Mouse (Mus musculus): ENCODE data around the gene Glipr2. TPM values are rescaled to one million over a fixed set of nuclear protein-coding genes. Genes with fewer than 3 reads are reported as not detected.
A peak's percentile ranks its signal among the peaks of the same experiment; 100 is the strongest.

Gene Glipr2
- polyA plus RNA-seq, 2 experiments, result 19.2 to 48.8 TPM

DNA sequence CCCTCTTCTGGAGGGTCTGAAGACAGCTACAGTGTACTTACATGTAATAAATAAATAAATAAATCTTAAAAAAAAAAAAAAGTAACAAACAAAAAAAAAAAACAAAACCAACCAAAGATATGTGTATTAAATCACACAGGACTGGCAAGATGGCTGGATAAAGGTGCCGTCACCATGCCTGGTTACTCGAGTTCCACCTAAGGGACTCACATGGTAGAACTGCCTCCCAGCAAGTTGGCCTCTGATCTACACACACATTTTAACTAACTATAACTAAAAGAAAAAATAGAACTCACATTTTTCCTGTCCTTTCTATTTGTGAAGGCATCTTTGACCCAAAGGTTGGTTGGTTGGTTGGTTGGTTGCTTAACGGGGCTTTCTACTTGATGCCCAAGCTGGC, 54.6 kb downstream of the Glipr2 start:
- peak overlapping the region; percentile 60; the same call in 1 of the 2 replicates for H3K27ac ChIP-seq
- H3K4me3 ChIP-seq (ENCODE audit: insufficient read depth in 1 of 2, low read depth in 2 of 2, low read length in 2 of 2), result peak overlapping the region; percentile 88 to 93
- peaks cover 17 to 22% of the 10 kb centered on the region in 2 experiments for H3K4me1 ChIP-seq (replicated peaks; ENCODE audit: control insufficient read depth in 2 of 2, insufficient read depth in 2 of 2, low read length in 1 of 2)
- no peaks in the 10 kb centered on the region for H3K9me3 ChIP-seq (ENCODE audit: control insufficient read depth, low read length)
- 69% methylated on average over 3 of the region's 3 CpGs for WGBS (ENCODE audit: insufficient replicate concordance)
- peak overlapping the region; percentile 97 for H3K4me2 ChIP-seq (ENCODE audit: low read depth)
- DNase-seq (ENCODE audit: low read depth in 3 of 3, low spot score in 3 of 3), result no peak
- no peak for TF ChIP-seq EP300 (IDR thresholded peaks at IDR 0.05; ENCODE audit: low read depth)
- H3K36me3 ChIP-seq (replicated peaks; ENCODE audit: control insufficient read depth, insufficient read depth, low read depth), result peaks cover 10% of the 10 kb centered on the region
- no peaks in the 10 kb centered on the region for H3K27me3 ChIP-seq (ENCODE audit: control insufficient read depth, insufficient read depth, low read length)
- ATAC-seq (ENCODE audit: insufficient read depth), result no peak
- H3K9ac ChIP-seq (replicated peaks), result peak overlapping the region; percentile 63

DNA sequence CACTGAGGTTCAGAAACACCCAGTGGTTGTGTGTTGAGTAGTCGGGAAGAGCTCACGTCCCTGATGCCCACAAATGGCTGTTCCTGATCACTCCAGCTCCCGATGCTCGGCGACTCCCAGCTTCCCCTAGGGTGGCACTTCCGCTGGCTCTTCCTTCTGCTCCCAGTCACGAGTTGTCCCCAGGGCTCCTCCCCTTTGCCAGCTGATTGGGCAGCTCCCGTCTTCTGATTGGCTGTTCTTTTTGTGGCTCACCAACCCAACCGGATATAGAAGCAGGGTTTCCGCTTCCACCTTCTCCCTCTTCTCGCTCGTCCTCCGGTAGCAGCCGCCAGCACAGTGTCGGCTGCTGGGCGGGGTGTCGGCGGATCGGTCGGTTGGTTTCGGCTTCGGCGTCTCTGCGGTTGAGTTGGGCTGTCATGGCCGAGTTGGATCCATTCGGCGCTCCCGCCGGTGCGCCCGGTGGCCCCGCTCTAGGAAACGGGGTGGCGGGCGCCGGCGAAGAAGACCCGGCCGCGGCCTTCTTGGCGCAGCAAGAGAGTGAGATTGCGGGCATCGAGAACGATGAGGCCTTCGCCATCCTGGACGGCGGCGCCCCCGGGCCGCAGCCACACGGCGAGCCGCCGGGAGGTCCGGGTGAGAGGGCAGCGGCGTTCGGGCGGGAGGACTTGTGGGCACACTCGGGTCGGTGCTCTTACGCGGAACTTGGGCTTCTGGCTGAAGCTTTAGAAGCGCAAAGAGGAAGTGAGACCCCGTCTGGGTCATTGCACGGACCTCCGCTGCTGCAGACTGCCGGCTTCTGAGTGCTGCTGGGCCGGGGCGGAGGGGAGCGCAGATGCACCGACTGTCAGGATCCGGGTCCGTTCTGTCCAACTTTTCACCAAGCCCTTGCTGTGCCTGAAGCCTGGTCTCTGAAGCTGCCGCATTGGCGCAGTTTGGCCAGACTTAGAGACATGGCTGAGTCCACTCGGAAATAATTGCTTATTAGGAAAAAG, 55.5 kb downstream of the Glipr2 start:
- Histone ChIP-seq H3K9me3 (ENCODE audit: control insufficient read depth, low read length) (no peaks in the 10 kb centered on the region), H3K4me2 (ENCODE audit: low read depth) (peak overlapping the region; percentile 97), H3K36me3 (replicated peaks; ENCODE audit: control insufficient read depth, insufficient read depth, low read depth) (peaks cover 10% of the 10 kb centered on the region), H3K27me3 (ENCODE audit: control insufficient read depth, insufficient read depth, low read length) (no peaks in the 10 kb centered on the region), H3K4me3 (ENCODE audit: insufficient read depth in 1 of 2, low read depth in 2 of 2, low read length in 2 of 2) (peak overlapping the region; percentile 88 to 93), H3K9ac (replicated peaks) (peak overlapping the region; percentile 86), H3K4me1 (replicated peaks; ENCODE audit: control insufficient read depth in 2 of 2, insufficient read depth in 2 of 2, low read length in 1 of 2) (peaks cover 17 to 22% of the 10 kb centered on the region in 2 experiments), H3K27ac (peak overlapping the region; percentile 72)
- peak; percentile 98 for ATAC-seq (ENCODE audit: insufficient read depth)
- peak; percentile 92 to 93 (median 93) for DNase-seq (ENCODE audit: low read depth in 3 of 3, low spot score in 3 of 3)
- WGBS (ENCODE audit: insufficient replicate concordance), result under 1% methylated on average over 77 of the region's 77 CpGs
- TF ChIP-seq EP300 (IDR thresholded peaks at IDR 0.05; ENCODE audit: low read depth) (no peak), CTCF (IDR thresholded peaks at IDR 0.05; ENCODE audit: low read depth) (no peak)

DNA sequence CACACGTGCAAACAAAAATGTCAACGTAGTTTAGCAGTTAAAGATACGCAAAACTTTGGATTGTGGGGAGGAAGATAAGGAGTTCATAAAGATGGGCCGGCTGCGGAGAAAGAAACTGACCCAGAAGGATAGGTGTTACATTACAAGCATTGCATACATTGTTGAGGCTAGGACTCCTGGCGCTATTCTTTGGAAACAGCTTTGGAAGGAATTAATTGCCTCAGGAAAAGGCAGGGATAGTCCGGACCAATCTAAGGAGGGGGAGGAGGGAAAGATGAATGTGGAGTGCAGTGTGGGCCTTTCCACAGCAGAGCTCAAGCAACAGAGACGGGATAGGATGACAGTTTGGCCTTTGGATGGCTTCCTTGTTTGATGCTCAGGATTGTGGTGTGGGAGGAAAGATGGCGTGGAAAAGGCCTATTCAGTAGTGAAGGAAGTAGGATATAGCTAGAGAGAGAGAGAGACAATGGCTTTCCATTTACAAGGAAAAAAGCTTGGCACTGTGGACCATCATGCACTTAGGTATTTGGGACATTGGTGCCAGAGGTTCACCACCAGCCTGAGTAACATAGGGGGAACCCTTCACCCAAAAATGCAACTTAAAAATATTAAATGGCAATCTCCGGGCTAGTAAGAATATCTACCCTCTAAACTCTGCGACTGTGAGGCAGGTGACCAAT, 56.3 kb downstream of the Glipr2 start:
- DNase-seq (ENCODE audit: low read depth in 3 of 3, low spot score in 3 of 3), result no peak
- no peak for TF ChIP-seq EP300 (IDR thresholded peaks at IDR 0.05; ENCODE audit: low read depth)
- no peak for TF ChIP-seq CTCF (IDR thresholded peaks at IDR 0.05; ENCODE audit: low read depth)
- Histone ChIP-seq H3K27me3 (ENCODE audit: control insufficient read depth, insufficient read depth, low read length) (no peaks in the 10 kb centered on the region), H3K4me2 (ENCODE audit: low read depth) (peak overlapping the region; percentile 97), H3K27ac (no peak overlapping the region), H3K4me3 (ENCODE audit: insufficient read depth in 1 of 2, low read depth in 2 of 2, low read length in 2 of 2) (peak overlapping the region; percentile 88 to 93), H3K4me1 (replicated peaks; ENCODE audit: control insufficient read depth in 2 of 2, insufficient read depth in 2 of 2, low read length in 1 of 2) (peaks cover 17 to 22% of the 10 kb centered on the region in 2 experiments), H3K9me3 (ENCODE audit: control insufficient read depth, low read length) (no peaks in the 10 kb centered on the region), H3K9ac (replicated peaks) (peak overlapping the region; percentile 86), H3K36me3 (replicated peaks; ENCODE audit: control insufficient read depth, insufficient read depth, low read depth) (peaks cover 13% of the 10 kb centered on the region)
- 17% methylated on average over 11 of the region's 11 CpGs for WGBS (ENCODE audit: insufficient replicate concordance)
- ATAC-seq (ENCODE audit: insufficient read depth), result no peak

DNA sequence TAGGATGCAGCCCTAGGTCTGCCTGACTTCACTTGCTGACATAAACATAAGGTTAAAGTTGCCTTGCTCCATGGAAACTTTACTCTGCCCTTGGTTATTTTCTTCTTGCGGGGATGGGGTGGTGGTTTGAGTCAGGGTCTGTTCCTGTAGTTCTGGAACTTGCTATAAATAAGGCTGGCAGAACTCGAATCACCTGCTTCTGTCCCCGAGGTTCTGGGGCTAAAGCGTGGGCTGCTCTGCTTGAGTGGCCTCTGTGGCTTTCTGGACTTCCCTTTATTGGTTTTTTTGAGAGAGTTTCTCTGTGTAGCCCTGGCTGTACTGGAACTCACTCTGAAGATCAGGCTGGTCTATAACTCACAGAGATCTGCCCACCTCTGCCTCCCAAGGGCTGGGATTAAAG, 58.9 kb downstream of the Glipr2 start:
- WGBS (ENCODE audit: insufficient replicate concordance), result 45% methylated on average over 4 of the region's 4 CpGs
- no peak for TF ChIP-seq CTCF (IDR thresholded peaks at IDR 0.05; ENCODE audit: low read depth)
- TF ChIP-seq EP300 (IDR thresholded peaks at IDR 0.05; ENCODE audit: low read depth), result no peak
- Histone ChIP-seq H3K9me3 (ENCODE audit: control insufficient read depth, low read length) (no peaks in the 10 kb centered on the region), H3K36me3 (replicated peaks; ENCODE audit: control insufficient read depth, insufficient read depth, low read depth) (peaks cover 38% of the 10 kb centered on the region), H3K4me3 (ENCODE audit: insufficient read depth in 1 of 2, low read depth in 2 of 2, low read length in 2 of 2) (no peak overlapping the region), H3K4me2 (ENCODE audit: low read depth) (peak overlapping the region; percentile 18; the same call in 1 of the 2 replicates), H3K4me1 (replicated peaks; ENCODE audit: control insufficient read depth in 2 of 2, insufficient read depth in 2 of 2, low read length in 1 of 2) (peaks cover 17 to 22% of the 10 kb centered on the region in 2 experiments), H3K9ac (replicated peaks) (no peak overlapping the region), H3K27me3 (ENCODE audit: control insufficient read depth, insufficient read depth, low read length) (no peaks in the 10 kb centered on the region), H3K27ac (no peak overlapping the region)
- ATAC-seq (ENCODE audit: insufficient read depth), result no peak
- no peak for DNase-seq (ENCODE audit: low read depth in 3 of 3, low spot score in 3 of 3)

DNA sequence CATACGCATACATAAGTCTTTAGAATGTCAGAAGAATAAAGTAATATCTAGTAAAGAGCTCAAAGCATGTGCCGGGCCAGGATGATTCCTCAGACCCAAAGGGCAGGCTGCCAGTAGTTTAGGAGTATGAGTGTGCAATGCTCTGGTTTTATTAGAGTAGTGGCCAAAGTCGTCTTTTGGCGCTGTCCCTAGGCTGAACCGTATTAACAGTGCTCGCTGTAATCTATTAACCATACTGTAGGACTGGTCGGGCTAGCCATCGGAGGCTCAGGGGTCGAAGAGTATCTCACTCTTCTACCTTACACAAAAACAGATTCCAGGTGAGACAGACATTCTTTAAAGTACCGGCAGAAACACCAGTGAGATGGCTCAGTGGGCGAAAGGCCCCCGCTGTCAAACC, 59.6 kb downstream of the Glipr2 start:
- ATAC-seq (ENCODE audit: insufficient read depth) (no peak), DNase-seq (ENCODE audit: low read depth in 3 of 3, low spot score in 3 of 3) (no peak)
- WGBS (ENCODE audit: insufficient replicate concordance), result 86% methylated on average over 12 of the region's 12 CpGs
- peaks cover 43% of the 10 kb centered on the region for H3K36me3 ChIP-seq (replicated peaks; ENCODE audit: control insufficient read depth, insufficient read depth, low read depth)
- H3K27ac ChIP-seq, result no peak overlapping the region
- no peak overlapping the region for H3K9ac ChIP-seq (replicated peaks)
- H3K4me3 ChIP-seq (ENCODE audit: insufficient read depth in 1 of 2, low read depth in 2 of 2, low read length in 2 of 2), result no peak overlapping the region
- TF ChIP-seq CTCF (IDR thresholded peaks at IDR 0.05; ENCODE audit: low read depth) (no peak), EP300 (IDR thresholded peaks at IDR 0.05; ENCODE audit: low read depth) (no peak)
- H3K9me3 ChIP-seq (ENCODE audit: control insufficient read depth, low read length), result no peaks in the 10 kb centered on the region
- H3K4me1 ChIP-seq (replicated peaks; ENCODE audit: control insufficient read depth in 2 of 2, insufficient read depth in 2 of 2, low read length in 1 of 2), result peaks cover 16 to 21% of the 10 kb centered on the region in 2 experiments
- no peak overlapping the region for H3K4me2 ChIP-seq (ENCODE audit: low read depth)
- H3K27me3 ChIP-seq (ENCODE audit: control insufficient read depth, insufficient read depth, low read length), result no peaks in the 10 kb centered on the region

Measured in liver, embryonic 14.5 days (tissue).